Mouse (Mus musculus) 3T3-L1 (cell line): ENCODE measurements around the gene Bhlhb9.
A peak's percentile ranks its signal among the peaks of the same experiment; 100 is the strongest.

Source experiments
- DNase-seq: peaks from one replicate; pipeline ENCODE4 v3.0.0-alpha.2; 2015; ENCODE audit warnings: low read depth, low spot score

Gene Bhlhb9

DNA sequence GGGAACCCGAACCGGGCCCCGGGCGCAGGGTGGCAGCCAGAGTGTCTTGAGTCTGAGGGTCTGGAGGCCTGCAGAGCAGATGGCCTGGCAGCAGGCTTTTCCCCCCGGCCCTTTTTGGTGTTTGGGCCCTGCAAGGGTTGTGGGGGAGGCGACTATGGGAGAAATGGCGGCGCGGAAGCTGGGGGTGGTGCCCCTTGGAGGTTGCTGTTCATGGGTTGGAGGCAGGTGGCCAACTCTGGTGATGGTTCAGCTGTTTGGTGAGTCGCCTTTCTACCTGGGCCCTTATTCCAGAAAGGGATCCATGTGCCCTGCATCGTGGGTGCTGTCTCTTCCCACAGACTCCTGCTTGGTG, 88.8 kb downstream of the Bhlhb9 start:
- DNase-seq: peak; percentile 37

GRCm38 (mm10) chrX:135916580-135916979, 119.2 kb downstream of the Bhlhb9 start:
- no peak for DNase-seq

DNA sequence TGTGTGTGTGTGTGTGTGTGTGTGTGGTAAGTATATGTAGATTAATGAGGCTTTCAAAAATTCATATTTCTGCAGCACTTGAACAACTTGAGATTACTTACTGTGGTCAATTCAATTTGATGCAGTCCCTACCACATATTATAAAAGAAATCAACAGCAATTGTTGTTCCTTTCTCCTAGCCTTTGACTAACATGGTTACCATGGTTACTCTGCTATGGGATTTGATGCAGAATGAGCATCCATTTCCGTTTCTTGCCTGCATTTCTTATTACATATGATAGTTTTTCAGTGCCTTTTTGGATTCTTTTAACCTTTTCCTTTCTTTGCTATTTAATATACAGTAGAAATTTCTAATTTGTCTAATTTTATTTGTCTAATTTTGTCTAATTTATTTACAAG, 119.7 kb downstream of the Bhlhb9 start:
- no peak for DNase-seq

- DNase-seq: no peak
These were observed 124.8 kb downstream of the Bhlhb9 start for GRCm38 (mm10) chrX:135922162-135922561.

- no peak for DNase-seq
These were observed 128.5 kb downstream of the Bhlhb9 start for GRCm38 (mm10) chrX:135925911-135926310.

DNA sequence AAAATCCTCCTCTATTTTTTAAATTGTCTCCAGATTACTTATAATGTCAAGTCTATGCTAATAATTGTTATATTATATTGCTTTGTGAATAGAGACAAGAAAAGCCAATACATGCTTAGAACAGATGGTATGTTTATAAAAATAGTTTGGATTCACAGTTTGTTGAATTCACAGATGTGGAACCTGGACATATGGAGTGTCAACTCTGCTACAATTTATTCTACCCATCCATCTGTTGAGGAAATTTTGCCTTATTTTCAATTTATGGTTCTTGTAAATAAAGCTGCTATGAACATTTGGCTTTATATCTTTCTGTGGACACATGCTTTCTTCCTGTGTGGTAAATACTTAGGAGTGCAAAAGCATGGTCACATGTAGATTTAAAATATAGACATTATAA, 131.2 kb downstream of the Bhlhb9 start:
- no peak for DNase-seq

DNA sequence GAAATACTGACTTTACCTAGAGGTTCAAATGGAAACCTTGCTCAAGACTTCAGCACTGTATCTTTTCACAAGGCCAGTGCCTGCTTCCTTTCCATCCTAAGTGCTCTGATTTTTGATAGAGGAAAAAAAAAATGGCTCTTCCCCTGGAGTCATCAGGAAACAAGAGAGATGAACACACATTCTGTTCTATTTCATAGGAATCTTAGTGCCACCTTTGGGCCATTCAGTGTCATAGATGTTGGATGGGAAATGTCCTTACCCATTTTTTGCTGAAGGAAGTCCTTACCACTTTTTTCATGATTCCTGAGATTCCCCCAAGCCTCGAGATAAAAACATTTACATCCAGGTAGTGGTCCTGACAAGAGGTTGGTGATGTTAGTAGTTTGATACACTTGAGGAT, 139.1 kb downstream of the Bhlhb9 start:
- peak; percentile 1 for DNase-seq
